Mouse (Mus musculus) left cerebral cortex, postnatal 25 days (tissue): ENCODE measurements at regions not wholly inside any gene's neighbourhood (a gene's known extent, or its start where the extent isn't known, plus 50 kb on each side); places are given as distances from the start of the nearest gene placed in this dataset.

Source experiments
- DNase-seq, 2 experiments: peaks; one replicate each; pipeline ENCODE4 v3.0.0; 2022; ENCODE audit warnings: low spot score in 2 of 2, mixed read lengths in 1 of 2
- intact Hi-C: fragments of 180-260 bp; cut with DNase I; formaldehyde crosslinking; loops from one replicate; pipeline ENCODE4 v1.15.1; 2025

DNA sequence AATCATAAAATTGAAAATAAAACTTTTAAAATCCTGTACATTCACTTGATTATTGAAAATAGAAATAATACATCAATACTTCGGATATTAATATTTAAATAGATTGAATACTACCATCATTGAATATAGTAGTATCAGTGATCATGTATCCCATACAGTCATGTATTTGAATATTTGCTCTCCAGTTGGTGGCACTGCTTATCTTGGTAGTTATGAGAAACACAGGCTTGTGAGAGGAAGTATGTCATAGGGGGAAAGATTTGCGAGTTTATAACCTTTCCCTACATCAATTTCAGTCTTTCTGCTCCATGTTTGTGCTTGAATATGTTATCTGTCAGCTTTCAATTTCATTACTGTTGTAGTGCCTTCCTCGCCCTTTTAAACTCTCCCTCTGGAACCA is 828.6 kb downstream of the Stpg2 start:
- intact Hi-C loops, result no loop called here
- no peak for DNase-seq

DNA sequence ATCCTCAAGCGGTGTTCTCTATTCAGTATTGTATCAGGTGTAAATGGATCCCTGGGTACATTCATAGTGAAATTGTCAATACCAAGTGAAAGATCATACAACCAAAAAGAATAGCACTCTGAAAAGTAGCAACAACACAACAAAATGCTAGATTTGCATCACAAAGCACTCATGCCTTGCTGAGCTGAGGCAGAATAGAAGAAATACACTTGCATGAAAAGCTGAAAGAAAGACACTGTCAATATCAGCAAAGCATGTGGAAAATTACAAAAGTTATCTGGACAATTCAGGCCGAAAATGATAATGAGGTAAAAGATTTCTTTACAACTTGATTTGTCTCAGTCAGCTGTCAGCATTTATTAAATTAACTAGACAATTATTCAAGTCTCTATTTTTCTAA is 829.6 kb downstream of the Stpg2 start:
- no peak for DNase-seq
- intact Hi-C loops, result no loop called here

DNA sequence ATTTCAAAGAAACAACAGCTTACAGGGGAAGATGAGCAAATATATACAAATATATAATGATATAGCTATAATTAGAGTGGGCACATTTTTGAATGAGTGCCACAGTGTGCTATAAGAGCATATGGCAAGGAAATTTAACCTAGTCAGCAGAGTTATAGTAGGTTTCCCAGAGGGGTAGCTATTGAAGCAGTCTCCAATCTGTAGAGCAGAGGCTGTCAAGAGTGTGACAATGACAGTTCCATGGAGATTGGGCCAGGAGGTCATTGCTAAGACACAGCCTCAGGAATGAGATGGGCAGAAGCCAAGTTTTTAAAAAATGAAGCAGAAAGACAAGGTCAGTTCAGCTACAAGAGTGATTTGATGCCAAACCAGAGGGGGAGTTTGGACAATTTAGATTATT is 839.4 kb downstream of the Stpg2 start:
- DNase-seq, result no peak
- intact Hi-C loops, result no loop called here

DNA sequence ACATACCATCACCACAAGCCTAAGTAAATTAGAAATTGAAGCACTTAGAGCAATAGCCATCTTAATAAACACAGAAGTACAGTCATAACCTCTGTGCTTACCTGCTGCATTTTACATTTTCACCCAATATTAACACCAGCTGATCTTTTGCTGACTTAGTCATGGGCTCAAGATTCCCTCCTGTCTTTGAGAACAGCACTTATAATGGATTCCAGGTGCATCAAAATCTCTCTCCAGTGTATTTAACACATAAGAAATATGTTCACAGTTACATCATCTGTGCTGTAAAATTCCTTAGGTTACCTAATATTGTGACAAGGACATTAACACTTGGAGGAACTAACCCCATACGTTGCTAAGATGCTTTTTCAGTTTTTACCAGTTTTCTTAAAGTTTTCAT is 849.1 kb downstream of the Stpg2 start:
- intact Hi-C loops, result no loop called here
- no peak for DNase-seq

DNA sequence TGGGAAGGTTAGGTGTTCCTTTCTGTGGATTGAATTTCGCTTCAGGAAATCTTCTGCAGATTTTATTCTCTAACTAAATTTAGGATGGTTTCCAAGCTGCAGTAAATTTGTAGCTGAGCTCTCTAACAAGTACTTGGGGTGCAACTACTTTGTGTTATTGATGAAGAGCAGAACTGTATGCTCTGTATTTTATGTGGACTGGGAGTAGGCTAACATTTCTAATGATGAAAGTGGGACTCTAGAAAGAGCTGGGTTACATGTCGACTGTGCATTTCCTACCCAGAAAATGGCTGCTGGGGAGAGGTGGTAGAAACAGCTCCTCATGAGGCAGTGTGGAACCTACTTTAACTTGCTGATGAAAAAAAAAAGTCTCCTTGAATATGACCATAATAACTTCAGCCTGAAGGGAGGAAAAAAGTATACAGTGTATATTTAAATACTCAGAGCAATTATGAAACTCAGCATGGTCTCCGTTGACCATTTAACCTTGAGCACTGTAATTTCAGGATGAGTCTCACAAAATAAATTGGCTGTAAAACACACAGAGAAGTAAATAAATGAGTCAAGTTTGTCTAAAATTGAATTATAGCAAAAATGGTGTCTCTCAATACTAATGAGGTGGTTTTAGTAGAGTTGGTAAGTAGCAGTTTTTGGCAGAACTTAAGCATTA is 852.6 kb downstream of the Stpg2 start:
- intact Hi-C loops, result no loop called here
- no peak for DNase-seq

DNA sequence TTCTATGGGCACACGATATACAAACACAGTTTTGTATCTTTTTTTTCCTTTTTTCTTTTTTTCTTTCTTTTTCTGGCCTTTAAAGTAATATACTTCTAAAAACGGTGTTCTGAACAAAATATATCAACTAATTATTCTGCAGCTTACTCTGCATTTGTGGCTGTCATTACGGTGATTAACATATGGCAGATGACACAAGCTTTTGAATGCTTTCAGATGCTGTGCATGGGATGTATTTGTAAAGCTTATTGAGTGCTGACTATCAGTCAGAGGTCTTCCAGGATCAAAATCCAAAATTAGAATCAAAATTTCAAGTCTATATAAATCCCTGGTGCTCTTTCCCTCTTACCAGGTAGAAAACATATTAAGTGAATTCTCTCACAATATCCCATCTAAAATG is 853.6 kb downstream of the Stpg2 start:
- intact Hi-C loops, result no loop called here

DNA sequence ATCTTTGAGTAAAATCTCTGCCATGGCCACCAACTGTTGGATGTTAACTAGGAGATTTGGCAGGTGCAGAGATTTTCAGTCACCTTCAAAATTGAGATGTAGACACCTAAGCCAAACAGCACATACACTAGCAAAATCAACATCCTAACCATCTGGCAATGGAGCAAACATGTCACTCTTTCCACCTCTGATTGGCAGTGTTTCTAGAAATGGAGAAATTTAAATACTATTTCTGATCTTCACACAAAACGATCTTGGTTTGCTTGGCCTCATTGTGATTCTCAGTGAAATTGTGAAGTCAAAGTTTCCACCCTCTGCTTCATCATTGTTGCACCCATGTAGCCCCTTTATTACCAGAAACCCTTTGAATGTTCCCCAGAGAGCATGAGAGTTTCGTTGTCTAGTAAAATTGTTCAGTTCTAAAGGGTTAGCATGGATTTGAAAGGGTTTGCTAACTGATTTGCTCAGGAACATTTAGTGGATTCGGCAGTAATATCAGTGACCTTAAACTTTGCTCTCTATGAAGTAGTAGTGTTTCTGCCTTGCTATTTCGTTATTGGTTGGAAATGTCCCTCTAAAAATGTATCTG is 854.1 kb downstream of the Stpg2 start:
- DNase-seq, result no peak
- intact Hi-C loops, result no loop called here

More for the DNA sequence above, 853.6 kb downstream of the Stpg2 start:
- no peak for DNase-seq

DNA sequence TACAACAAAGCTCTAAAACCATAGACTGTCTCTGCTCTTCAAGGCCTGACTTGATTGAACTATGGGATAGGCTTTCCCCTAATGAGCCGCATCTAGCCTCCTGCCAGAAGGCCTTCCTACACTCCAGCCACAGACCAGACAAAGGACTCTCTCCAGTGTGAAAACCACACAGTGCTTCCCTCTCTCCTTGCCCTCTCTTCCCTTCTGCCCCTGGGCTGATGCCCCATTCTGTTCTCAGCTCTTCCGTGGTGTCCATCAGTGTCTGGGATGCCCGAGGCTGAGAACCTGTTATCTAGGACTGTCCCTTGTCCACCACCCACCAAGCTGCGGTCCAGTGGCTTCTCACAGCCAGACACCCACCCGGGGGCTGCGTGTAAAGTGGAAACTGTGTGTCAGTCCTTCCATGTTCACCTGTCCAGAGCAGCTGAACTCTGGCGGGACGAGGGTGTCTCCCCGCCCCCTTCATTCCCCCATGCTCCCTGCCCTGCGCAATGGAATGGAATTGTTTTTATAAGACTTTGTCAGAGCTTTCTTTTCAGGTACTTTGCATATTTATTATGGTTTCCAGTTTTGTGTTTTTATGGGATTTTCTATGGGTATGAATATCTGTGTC is 856.4 kb downstream of the Stpg2 start:
- intact Hi-C loops, result no loop called here
- DNase-seq, result no peak

DNA sequence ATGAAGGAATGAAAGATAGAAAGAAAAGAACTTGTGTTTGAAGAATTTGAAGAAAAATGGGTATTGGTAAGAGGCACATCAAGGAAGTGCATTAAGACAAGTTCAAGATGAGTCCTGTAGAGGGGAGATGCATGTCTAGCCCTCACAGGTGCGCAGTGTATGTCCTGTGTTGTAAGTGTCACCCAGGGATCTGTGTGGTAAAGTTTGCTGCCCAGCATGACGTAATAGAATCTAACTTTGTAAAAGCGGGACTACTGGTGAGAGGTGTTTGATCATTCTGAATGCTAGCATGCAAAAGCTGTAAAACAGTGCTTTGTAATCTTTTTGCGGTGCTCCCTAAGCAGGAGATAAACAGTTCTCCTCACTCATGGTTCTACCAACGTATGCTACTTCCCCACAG is 857.4 kb downstream of the Stpg2 start:
- intact Hi-C loops, result no loop called here
- DNase-seq, result no peak

DNA sequence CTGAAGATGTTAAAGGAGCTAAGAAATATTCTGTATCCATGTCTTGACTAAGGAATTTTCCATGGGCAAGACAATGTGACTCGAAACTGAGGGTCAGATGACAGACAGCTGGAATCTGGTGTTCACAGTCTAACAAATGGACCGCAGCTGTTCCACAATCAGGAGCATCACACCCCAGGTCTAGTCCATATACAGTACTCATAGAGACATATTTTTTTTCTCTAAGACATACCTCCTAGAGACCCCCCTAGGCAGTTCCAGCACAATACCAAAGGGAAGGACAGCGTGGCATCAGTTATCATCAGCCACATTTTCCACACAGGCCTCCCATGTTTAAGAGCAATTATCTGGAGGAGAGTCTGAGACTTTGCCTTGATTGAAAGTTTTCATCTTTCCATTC is 878.8 kb downstream of the Stpg2 start:
- DNase-seq, result no peak
- intact Hi-C loops, result loop anchor here (2.0 to 10.0 kb wide), 2 partner anchors 94 to 770 kb away; no protein-coding TSS in a partner anchor

DNA sequence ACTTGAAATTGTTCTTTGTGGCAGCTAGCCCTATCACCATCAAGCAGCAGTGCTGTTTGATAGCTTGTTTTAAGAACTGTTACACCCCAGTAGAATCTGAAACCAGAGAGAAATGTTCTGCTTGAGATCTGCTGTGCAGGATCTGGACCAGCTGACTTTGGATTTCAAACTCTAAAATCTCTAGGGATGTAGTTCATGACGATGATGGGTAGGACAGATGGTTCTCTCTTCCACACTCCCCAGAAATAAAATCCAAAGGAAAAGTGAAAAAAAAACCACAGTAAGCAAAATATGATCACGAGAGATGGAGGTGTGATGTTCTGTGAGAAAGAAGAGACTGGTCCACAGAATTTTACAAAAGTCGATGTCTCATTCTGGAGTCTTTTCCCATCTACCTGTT is 879.9 kb downstream of the Stpg2 start:
- intact Hi-C loops, result loop anchor here (2.0 to 10.0 kb wide), 2 partner anchors 93 to 771 kb away; no protein-coding TSS in a partner anchor
- DNase-seq, result peak in 1 of 2 experiments; percentile 74

DNA sequence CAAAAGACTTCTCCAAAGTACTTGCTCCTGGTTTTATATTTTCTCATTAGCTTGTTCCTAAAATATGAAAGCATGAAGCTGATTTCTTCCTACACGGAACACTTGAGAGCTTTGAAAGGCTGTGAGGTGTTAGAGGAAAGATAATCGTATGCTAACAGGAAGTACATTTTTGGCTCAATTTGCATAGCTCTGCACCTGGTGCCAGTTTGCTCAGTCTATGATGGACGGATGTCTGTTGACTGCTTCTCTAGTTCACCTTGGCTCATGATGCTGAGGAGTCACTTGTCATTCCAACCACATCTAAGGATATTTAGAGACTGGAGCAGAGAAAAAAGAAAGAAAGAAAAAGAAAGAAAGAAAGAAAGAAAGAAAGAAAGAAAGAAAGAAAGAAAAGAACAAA is 882.5 kb downstream of the Stpg2 start:
- DNase-seq, result peak in 1 of 2 experiments; percentile 45
- intact Hi-C loops, result loop anchor here (10.0 kb wide), 1 partner anchor 773 kb away; no protein-coding TSS in a partner anchor

DNA sequence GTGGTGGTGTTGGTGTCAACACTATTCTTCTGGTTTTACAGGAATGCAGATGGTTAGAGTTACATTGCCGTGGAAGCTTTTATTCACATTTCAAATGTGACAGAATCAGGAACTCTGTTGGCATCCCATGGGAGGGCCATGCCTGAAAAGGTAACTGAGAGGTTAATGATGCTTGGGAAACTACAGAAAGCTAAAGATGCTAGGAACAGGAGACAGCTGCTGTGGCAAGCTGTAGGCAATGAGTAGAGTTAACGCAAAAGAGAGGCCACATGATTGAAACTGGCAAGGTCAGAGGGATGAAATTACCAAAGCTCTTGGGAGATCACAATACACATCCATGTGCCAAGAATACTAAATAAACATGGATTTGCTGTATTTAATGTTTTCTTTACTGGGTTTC is 886.4 kb downstream of the Stpg2 start:
- intact Hi-C loops, result loop anchor here (10.0 kb wide), 1 partner anchor 1373 kb away; the partner anchor contains the start of gene Unc5c
- DNase-seq, result no peak

DNA sequence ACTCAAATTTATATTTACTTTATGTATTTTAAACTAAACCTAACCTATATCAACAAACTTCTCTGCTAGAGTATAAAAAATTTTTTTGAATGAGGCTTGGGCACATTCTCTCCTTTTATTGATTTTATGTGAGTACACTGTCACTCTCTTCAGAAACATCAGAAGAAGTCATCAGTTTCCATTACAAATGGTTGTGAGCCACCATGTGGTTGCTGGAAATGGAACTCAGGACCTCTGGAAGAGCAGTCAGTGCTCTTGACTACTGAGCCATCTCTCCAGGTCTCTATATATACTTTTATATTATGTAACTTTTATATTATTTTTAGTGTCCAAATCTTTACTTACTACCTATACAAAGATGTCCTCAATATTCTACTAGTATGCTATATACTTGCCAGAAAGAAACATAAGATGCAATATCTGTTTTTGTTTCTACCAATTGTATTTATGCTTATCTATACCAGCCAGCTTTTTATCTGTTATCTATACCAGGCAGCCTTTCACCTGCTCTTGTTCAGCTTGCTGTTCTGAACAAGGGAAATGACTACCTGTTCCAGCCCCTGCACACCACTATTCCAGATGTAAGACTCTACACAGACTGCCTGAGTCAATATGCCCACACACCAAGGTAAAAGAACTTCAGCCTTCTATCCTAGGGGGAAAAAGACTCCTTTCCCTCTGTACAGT is 891.5 kb downstream of the Stpg2 start:
- no peak for DNase-seq
- intact Hi-C loops, result loop anchor here (10.0 kb wide), 1 partner anchor 1368 kb away; the partner anchor contains the start of gene Unc5c

DNA sequence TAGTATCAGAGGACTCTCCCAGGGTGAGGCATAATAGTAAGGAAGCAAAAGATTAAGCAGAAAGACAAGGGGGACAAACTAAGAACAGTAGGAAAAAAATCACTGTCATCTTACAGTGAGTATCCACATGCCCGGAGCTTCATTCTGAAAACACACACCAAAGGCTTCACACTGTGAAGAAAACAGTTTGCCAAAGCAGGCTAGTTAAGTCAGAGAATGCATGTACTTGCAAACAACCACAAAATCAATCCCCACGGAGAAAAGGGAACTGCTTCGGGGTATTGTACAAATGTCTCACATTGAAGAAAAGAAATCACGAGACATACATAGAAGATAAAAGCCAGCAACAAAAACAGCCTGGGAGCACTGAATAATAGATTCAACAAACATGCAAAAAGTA is 903.9 kb downstream of the Stpg2 start:
- intact Hi-C loops, result no loop called here
- DNase-seq, result no peak

DNA sequence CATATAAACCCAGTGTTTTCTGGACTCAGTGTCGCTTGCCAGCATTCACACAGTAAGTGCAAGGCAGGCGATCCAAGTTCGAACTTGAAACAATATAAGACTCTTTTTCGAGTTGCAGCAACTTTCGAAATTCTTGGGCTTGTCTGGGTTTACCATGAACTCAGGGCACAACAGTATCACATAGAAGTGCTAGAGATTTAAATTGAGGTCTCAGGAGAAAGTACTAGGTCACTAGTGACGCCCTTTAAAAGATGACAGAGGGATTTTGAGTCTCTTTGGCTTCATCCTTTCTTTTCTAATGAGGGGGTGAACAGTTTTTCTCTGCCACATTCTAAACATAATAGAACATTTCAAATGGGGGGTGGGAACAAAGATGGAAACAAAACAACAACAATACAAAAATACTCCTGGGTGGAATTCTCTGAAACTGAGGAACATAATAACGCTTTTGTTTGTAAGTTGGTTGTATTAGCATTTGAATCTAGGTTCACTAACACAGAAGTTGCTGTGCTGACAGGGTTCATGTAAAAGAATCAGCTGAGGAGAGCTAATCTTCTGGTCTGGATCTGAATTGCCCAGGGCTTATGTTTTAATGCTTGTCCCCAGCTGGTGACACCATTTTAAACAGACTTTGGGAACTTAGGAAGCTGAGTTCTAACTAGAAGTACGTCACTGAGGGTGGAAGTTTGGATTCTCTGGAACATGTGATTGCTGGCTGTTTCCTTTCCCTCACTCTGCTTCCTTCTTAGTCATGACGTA is 906.1 kb downstream of the Stpg2 start:
- DNase-seq, result no peak
- intact Hi-C loops, result no loop called here

DNA sequence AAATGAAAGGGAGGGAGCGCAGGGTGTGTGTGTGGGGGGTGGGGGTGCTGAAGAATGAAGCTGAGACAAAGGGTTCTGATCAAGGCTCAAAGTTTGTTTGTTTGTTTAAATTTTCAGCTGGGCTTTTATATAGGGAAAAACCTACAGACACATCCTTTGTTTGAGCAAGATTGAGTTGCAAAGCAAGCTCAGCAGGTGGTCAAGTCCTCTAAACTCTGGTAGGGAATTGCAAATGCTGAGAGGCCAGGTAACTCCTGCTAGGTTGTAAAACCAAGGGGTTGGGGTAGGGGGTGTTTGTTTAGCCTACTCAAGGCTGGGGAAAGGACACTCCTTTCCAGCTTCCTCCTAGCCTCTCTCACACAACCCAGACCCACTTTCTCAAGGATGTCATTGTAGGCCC is 909.6 kb downstream of the Stpg2 start:
- DNase-seq, result no peak
- intact Hi-C loops, result no loop called here

DNA sequence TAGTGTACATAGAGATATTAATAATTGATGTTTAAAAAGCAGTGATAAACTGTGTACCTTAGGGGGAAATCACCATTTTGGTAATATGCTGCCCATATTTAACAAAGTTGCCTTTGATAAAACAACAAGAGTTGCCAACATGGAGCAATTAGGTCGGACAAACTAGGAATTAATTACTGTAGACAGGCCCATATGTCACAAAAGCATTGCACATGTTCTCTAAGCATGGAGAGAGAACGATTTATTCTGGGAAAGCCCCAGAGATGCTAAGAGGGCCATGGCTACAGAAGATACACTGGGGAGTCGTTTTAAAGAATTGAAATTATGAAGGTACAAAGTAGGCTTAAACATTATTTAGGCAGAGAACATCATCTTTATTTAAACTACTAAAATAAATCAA is 921.8 kb downstream of the Stpg2 start:
- intact Hi-C loops, result no loop called here
- DNase-seq, result no peak

DNA sequence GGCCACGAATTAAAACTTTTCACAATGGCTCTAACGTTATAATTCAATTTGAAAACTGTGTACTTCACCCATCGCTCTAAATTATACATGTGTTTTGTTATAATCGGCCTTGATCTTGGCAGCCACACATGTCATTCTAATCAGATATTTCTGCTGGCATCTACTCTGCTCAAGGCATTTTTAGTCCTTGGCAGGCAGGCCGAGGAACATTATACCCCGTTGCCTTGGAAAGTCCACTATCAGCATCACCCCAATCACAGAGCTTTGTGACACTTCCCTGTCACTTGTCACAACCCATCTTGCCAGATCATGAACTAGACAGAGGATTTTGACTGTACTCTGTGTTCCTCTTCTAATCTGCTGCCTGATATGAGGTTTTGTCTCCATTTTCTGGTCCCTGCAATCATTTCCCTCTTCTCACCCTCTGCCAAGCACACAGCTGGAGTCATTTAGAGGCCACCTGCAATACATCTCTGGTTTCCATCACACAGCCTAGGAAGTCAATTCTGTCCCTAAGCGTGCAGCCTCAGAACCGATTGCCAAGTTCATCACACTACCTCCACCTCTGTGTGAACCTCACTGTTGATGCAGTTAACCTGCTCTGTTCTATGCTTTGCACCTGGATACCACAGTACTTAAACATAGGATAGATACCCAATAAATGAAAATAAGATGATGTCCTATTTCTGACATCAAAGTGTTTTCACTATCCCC is 923.7 kb downstream of the Stpg2 start:
- DNase-seq, result no peak
- intact Hi-C loops, result no loop called here
